Mouse (Mus musculus) brain, embryonic 14.5 days (tissue): ENCODE measurements around the gene Vps13d. TPM values are rescaled to one million over a fixed set of nuclear protein-coding genes. Genes with fewer than 3 reads are reported as not detected.

Source experiments
- DNase-seq: peaks from one replicate; pipeline ENCODE4 v3.0.0-alpha.2; 2011; ENCODE audit warnings: low read depth
- CTCF ChIP-seq: fragments of 200-500 bp; IDR thresholded peaks from 2 replicates; pipeline ENCODE4 v1.5.1; 2012; ENCODE audit warnings: inconsistent platforms, mild to moderate bottlenecking, moderate library complexity, borderline replicate concordance; ENCODE audit not compliant: insufficient read depth, insufficient read length; ENCODE audit errors: extremely low read depth
- POLR2A ChIP-seq: fragments of 200-500 bp; IDR thresholded peaks from 2 replicates; pipeline ENCODE4 v1.6.1; 2012; ENCODE audit warnings: mild to moderate bottlenecking, inconsistent platforms, borderline replicate concordance; ENCODE audit not compliant: poor library complexity, insufficient read depth, insufficient read length, severe bottlenecking; ENCODE audit errors: extremely low read depth
- polyA plus RNA-seq: library from polyadenylated mRNA; depleted of rRNA; stranded (reverse); fragments of >200 nt; gene quantifications from 2 replicates; pipeline ENCODE4 v1.2.3, GENCODE M21; 2012

The Vps13d gene
- polyA plus RNA-seq, 1 experiment = 26.9 TPM

- DNase-seq = no peak
Measured at GRCm38 (mm10) chr4:145037631-145038416, 157.0 kb downstream of the Vps13d start.

DNA sequence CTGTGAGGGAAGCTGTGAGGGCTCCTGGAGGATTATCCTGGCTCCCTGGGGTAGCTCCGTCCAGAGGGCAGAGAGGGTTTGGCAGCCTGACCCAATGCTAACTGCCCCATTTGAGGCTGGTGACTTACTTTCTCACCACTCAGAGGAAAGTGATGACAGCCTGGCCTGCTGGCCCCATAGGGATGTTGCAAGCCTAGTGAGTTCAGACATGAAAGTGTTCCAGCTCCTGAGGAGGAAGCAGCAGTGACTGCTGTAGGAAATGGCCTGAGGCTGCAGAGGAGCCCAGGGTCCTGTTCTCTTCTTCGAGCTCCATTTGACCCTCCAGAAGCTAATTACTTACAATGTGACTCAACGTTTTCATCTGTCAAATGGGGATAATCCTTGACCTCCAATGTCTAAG is 157.8 kb downstream of the Vps13d start:
- no peak for TF ChIP-seq POLR2A
- TF ChIP-seq CTCF = no peak
- DNase-seq = no peak

More at GRCm38 (mm10) chr4:145037631-145038416, 157.0 kb downstream of the Vps13d start:
- TF ChIP-seq CTCF (no peak), POLR2A (no peak)

DNA sequence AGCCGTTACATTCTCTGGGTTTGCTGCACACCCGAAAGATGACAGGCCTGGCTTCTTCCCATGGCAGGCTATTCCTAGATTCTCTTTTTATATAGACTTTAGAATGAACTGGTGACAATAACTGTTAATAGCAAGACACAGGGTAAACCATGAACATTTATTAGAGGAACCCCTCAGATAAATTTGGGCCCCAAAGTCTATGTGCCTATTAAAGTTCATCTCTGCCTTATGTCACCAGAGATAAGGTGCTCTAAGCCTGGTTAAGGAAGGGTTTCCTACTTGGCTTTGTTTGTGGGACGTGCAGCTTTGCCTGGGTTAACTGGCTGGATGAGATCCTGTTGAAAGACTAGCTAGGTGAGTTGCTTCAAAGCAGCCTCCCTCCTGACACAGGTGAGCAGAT is 159.4 kb downstream of the Vps13d start:
- TF ChIP-seq POLR2A = no peak
- no peak for DNase-seq

GRCm38 (mm10) chr4:145034506-145035243 is 160.1 kb downstream of the Vps13d start:
- DNase-seq = peak; percentile 34
- TF ChIP-seq POLR2A (no peak), CTCF (no peak)

DNA sequence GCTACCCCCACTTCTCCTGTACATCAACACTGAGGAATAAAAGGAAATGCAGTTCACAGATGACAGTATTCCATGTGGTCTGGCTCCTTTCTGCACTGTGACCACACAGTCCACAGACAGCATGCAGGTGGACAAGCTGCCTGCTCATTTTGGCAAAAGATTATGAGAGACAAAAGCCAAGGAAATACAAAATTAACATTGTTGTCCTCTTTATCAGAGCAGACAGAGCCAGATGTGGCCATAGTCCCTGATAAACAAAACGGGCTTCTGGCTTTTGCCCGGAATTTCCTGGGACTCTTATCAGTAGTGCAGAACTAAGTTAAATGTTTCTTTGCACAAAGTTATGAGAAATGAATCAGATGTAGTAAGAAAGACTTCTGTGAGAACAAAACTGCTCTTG is 161.4 kb downstream of the Vps13d start:
- no peak for DNase-seq
- no peak for TF ChIP-seq CTCF
- no peak for TF ChIP-seq POLR2A

DNA sequence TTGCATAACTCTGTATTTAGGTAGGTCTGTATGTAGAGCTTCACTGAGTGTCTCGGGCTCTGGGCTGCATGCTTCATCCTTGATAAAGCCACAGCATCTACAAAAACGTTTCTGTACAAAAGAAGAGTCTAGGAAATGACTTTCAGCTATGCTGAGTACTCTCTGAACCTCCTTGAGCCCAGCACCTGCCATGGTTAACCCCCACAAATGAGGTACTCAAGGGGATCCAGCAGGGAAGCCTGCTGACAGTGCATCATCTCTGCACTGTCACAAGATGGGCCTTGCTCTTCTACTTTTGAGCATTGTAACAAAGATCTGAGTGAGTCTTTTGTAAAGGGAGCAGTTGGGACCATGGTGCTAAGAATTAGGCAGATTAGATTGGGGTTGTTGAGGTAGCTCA is 162.2 kb downstream of the Vps13d start:
- no peak for TF ChIP-seq CTCF

DNA sequence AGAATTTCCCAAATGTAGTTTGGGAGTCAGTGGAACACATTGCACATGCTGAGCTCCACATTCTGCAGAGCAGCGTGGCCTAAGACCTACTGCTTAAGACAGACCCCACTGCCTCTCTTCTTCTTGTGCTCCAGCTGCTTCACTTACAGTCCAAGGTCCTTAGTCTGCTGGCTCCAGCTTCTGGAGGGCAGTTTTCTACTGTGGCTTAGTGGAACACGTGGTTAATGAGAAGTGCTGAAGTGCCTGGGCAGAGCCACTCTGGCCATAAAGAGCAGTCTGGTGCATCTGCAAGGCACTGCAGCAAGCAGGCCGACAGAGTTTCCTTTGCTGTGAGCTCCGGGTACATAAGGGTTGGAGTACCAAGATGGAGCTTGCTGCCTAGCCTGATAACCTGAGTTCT is 163.3 kb downstream of the Vps13d start:
- no peak for TF ChIP-seq CTCF
- TF ChIP-seq POLR2A = no peak
- no peak for DNase-seq

More for the DNA sequence above, 162.2 kb downstream of the Vps13d start:
- no peak for DNase-seq

DNA sequence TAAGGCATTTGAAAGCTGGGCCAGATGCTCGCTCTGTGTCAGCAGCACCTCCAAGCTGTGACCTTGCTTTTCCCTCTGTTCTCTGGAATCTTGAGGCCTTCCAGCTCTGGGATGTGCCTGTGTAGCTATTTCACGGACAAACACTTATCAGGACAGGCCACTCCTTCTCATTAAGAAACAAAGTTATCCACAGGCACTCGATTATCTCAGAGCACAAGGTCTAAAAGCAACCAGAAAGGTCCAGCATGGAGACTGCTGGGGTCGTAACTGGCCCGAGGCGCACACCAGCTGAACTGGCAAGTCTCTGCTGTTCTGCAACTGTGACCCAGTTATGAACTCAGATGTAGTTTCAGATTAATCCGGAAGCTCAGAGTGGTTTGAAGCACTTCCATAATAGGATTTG is 168.4 kb downstream of the Vps13d start:
- TF ChIP-seq CTCF = no peak
- TF ChIP-seq POLR2A = no peak

GRCm38 (mm10) chr4:145025409-145025762 is 169.4 kb downstream of the Vps13d start:
- peak; percentile 35 for DNase-seq
- TF ChIP-seq POLR2A = no peak
- no peak for TF ChIP-seq CTCF

More for the DNA sequence above, 168.4 kb downstream of the Vps13d start:
- no peak for DNase-seq

DNA sequence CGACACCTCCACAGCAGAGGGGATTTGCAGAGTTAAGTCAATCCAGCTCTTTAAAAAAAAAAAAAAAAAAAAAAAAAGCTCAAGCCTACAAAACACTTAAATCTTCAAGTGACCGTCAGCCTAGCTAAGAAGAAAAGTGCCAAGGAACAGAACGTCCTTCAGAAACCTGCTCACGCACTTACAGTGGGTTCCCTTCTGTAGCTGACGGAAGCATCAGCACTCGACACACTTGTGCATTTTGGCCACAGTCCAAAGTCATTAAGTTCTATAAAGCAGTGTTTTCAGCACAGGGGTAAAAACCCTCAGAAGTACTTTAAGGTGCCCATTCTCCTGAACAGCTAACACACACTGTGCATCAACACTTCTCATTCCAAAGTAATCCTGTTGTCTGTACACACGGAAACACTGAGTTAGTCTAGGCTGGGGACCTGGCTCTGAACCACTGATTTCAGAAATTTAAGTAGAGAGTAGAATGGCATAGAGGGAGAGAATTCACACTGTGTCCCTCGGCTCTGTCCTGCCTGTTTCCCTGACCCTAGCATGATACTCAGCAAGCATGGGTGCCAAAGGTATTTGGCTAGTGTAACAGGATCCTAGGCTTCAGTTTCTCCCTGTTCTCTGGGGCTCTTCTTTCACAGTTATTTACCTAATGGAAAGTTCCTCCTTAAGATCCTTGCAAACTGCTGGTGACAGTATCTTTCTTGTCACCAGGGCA is 170.0 kb downstream of the Vps13d start:
- DNase-seq = peak; percentile 65

DNA sequence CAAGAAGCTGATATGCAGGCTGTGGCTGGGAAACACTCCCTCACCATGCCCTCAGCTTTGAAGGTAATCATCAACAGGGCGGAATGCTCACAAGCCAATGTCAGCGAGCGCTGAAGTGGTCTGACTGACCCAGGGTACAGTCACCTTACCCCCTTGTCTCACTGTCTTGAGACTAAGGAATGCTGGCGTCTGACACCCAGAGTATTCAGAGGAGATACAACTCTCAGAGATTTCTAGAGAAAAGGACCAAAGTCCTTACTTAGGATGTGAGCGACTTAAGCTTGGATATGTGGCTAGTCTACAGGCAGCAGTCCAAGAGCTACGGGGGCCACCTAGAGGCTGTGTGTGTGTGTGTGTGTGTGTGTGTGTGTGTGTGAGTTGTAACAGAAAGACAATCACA is 170.9 kb downstream of the Vps13d start:
- DNase-seq = no peak
- no peak for TF ChIP-seq POLR2A

More for the DNA sequence above, 170.0 kb downstream of the Vps13d start:
- TF ChIP-seq POLR2A (no peak), CTCF (no peak)
